Mouse (Mus musculus): ENCODE measurements around the gene Retreg3. TPM values are rescaled to one million over a fixed set of nuclear protein-coding genes. Genes with fewer than 3 reads are reported as not detected.

Gene Retreg3
- polyA plus RNA-seq, 1 experiment = 11.0 TPM

DNA sequence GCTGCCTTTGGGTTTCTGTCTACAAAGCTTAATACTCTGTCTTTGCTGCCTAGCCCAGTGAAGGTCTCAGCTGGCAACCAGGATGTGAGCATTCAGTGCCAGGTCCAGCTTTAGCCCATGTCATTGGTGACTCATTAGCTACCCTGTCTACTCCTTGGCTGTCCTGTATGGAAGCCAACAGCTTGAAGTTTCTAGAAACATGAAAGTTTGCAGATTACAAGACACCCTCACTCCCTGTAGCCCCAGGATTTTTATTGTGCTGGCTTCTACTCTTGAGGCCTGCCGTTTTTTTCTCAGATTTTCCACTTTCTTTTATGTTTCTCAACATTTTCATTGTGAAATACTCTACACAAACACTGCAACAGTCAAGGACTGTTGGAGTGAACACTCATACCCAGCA lies 29.8 kb downstream of the Retreg3 start:
- no peak for TF ChIP-seq GATA1 (IDR thresholded peaks at IDR 0.05; ENCODE audit: low read length)

DNA sequence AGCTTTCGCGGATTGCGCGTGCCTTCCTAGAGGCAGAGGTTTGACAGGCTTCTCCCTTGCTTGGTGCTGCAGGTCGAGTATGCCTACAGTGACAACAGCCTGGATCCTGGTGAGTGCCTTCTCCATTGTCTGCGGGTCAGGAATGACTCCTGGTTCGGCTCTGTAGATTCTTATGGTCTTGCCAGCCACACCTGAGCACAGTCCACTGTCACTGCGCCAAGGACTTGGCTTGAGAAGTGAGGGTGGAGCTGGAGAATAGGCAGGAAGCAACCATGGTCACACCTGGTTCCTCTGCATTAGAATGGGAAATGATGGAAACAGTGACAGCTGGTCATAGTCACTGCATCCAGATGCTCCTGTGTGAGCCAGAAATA lies 32.0 kb downstream of the Retreg3 start:
- TF ChIP-seq GATA1 (IDR thresholded peaks at IDR 0.05; ENCODE audit: low read length) = no peak

DNA sequence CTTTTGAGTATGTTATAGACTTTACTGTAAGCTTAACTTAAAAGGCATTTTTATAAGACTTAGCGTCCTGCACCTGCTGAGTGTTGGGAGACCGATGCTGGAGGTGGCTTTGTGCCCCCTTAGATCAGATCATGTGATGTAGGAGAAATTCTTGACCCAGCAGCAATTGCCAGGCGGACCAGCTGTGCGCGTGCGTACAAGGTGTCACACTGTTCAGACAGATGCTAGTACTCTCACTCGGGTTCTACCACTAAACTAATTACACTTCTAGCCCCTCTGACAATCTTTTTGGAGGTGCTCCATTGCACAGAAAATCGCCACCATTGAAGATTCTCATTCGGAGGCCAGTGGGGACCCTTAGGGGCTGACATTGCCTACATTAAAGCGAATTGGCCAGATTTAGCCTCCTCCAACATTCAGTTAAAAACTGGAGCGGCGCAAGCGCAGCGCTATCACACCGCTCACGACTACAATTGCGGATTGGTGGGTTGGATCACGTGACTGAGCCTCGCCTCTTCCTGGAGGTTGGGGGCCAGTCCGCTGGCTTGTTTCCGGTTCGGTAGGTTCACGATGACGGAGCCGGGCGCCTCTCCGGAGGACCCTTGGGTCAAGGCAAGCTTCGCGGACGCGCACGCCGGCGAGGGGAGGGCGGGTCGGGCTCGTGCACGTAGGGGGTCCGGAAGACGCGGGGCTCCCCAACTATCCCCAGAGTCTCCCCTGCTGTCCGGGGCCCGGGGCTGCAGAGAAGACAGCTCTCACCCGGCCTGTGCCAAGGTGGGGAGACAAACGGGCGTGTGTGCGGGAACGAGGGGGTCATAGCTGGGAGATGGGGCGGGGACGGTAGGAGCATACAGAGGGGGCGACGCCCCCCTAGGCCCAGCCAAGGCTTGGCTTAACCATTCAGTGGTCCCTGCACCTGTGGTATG lies 32.7 kb downstream of the Retreg3 start, which contains the start of gene Mlx:
Gene Mlx (plus strand): TSS at position 522 of the 926 bp plus-strand sequence.
- TF ChIP-seq GATA1 (IDR thresholded peaks at IDR 0.05; ENCODE audit: low read length) = no peak

DNA sequence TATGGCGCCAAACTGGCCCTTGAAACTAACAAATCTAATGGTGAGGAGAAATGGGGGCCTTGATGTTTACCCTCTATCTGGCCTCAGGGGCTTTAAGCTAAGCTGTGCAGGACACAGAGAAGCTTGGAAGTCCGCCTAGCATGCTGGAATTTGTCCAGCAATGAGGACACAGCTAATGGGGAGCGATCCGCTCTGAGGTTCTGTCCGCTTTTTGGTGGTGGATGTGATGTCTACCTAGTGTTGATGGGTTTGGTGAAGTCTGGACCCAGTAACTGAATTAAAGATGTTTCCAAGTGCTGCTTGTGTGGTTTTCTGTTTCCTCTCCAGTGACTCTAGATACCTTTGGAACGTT lies 33.4 kb downstream of the Retreg3 start:
- no peak for TF ChIP-seq GATA1 (IDR thresholded peaks at IDR 0.05; ENCODE audit: low read length)

DNA sequence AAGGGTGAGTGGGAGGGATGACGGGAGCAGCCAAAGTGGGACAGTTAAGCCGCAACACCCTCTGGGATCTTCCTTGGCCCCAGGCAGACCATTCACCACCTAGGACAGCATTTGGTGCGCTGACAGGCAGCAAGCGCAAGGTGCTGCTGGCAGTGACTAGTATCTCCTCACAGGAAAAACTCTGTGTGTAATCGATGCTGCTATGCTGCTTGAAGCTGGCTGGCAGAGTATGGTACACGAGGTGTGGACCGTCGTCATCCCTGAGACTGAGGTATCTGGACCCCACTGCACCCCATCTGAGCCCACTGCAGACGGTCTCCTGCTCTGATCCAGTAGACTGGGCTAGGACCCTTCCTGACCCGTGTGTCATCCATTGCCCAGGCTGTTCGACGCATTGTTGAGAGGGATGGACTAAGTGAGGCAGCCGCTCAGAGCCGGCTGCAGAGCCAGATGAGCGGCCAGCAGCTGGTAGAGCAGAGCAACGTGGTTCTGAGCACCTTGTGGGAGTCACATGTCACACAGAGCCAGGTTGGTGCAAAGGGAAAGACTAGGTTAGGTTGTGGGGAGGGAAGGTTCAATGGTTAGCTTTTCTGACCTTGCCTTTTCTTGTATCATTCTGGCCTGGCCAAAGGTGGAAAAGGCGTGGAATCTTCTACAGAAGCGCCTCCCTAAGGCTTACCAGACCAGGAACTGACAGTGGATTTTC lies 33.9 kb downstream of the Retreg3 start:
- no peak for TF ChIP-seq GATA1 (IDR thresholded peaks at IDR 0.05; ENCODE audit: low read length)

DNA sequence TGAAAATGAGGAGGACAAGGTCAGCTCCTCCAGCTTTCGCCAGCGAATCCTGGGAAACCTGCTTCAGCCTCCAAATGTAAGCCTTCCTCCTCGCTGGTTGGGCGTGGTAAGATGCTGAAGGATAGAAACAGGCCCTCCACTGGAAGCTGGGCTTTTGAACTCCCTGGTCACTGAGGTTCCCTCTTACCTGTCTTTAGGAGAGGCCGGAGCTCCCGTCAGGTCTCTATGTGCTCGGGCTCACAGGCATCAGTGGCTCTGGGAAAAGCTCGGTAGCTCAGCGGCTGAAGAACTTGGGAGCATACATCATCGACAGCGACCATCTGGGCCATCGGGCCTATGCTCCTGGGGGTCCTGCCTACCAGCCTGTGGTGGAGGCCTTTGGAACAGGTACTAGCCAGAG lies 34.9 kb downstream of the Retreg3 start:
- TF ChIP-seq GATA1 (IDR thresholded peaks at IDR 0.05; ENCODE audit: low read length) = no peak

DNA sequence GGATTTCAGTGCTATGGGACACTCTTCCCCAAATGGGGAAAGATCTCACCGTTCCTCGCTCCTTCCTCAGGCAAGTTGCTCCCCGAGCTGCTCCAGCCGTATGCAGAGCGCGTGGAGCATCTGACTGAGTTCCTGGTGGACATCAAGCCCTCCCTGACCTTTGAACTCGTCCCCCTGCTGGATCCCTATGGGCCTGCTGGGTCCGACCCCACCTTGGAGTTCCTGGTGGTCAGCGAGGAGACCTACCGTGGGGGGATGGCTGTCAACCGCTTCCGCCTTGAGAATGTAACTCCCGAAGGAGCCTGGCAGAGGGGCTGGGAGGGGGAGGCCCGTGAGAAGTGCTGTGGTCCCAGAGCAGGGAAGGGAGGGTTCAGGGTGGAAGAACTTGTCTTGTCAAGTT lies 35.4 kb downstream of the Retreg3 start:
- TF ChIP-seq GATA1 (IDR thresholded peaks at IDR 0.05; ENCODE audit: low read length) = no peak

DNA sequence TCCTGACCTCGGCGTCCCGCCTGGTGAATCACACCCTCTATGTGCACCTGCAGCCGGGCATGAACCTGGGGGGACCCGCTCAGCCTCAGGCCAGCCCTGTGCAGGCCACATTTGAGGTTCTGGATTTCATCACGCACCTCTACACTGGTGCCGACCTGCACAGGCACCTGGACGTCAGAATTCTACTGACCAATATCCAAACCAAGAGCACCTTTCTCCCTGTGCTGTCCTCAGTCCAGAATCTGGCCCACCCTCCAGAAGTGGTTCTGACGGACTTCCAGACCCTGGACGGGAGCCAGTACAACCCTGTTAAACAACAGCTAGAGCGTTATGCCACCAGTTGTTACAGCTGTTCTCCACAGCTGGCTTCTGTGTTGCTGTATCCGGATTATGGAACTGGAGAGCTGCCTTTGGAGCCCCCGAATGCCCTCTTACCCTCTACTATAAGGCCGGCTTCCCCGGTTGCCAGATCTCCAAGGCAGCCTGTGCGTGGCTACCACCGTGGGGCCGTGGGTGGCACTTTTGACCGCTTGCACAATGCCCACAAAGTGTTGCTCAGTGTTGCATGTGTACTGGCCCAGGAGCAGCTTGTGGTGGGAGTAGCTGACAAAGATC lies 36.5 kb downstream of the Retreg3 start:
- TF ChIP-seq GATA1 (IDR thresholded peaks at IDR 0.05; ENCODE audit: low read length) = no peak

DNA sequence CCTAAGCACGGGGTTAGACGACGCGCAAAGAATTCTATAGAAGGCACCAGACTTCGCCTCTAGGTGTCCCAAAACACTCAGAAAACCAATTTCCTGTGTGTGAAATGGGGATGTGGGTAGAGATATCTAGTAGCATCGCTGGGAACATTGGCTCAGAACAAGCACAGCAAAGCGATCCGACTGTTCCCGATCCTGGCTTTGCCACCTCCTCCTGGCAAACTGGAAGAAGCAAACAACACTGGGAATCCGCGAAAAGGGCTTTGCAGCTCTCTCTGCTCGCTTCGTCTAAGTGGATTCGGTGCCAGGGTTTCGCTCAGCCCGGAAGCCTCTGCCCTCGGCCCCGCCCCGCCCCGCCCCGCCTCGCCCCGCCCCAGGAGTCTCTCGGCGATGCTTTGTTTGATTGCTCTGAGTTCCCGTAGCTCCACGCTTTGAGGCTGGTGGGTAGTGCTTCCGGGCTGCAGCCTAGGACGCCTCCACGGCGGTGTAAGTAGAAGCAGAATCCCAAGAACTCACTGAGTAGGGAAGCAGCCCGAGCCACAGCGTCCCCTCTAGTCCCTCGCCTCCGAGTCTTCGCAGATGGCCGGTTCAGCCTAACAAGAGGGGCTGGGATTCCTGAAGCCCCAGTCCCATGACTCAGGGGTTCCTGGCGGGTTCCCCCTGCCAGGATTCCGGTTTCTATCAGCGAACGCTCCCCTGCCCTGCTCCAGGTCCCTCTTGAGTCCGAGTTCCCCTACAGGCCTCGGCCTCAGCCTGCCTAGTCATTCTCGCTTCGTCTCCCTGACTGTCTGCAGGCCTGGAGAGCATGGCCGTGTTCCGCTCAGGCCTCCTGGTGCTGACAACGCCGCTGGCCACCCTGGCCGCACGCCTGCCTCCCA lies 37.2 kb downstream of the Retreg3 start, which contains the start of gene Coasy:
Gene Coasy (plus strand): TSS at position 358 of the 875 bp plus-strand sequence.
- no peak for TF ChIP-seq GATA1 (IDR thresholded peaks at IDR 0.05; ENCODE audit: low read length)

DNA sequence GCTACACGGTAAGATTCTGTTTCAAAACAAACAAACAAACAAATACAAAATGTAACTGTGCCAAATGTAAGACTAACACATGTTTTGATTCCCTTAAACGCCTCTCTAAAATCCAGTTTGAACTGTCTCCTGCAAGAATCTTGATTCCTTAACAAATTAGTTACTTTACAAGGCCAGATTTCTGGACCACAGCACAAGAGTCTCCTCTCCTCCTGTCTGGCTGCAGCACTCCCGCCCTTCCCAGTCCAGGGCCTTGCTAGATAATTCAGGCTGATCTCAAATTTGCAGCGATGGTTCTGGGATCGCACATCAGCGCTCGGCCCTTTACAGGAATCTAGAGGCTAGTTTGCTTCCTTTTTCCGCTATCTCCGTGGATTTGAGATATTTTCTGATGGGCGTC lies 38.0 kb downstream of the Retreg3 start:
- TF ChIP-seq GATA1 (IDR thresholded peaks at IDR 0.05; ENCODE audit: low read length) = no peak

DNA sequence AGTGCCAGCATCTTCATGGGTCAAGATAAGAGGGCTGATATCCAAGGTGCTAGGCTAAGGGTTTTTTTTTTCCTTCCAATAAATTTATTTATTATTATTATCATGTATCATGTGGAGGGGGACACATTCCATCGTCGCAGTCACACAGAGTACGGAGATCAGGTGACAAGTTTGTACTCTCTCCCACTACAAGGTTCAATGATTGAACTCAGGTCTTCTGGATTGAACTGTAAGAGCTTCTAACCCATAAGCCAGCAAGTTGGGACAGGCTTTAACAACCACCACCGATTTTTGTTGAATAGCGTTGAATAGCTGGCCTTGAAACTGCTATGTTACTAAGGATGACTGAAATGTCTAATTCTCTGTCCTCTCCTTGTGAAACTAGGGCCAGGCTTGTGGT lies 39.3 kb downstream of the Retreg3 start:
- TF ChIP-seq GATA1 (IDR thresholded peaks at IDR 0.05; ENCODE audit: low read length) = no peak

DNA sequence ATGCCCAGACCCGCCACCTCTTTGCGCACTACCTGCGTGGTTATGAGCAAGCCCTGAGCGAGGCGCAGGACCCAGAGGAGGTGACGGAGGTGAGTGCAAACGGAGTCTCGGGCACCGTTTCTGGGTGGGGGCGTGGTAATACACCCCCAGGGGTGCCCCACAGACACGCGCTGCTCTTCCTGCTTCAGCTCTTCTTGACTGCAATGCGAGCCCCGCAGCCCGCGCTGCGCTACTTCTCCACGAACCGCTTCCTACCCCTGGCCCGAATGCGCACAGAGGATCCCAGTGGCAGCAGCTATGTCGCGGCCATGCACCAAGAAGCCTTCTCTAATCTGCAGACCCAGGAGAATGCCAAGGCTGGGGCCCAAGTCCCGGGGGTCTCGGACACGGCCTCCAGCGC lies 39.9 kb downstream of the Retreg3 start:
- TF ChIP-seq GATA1 (IDR thresholded peaks at IDR 0.05; ENCODE audit: low read length) = no peak

DNA sequence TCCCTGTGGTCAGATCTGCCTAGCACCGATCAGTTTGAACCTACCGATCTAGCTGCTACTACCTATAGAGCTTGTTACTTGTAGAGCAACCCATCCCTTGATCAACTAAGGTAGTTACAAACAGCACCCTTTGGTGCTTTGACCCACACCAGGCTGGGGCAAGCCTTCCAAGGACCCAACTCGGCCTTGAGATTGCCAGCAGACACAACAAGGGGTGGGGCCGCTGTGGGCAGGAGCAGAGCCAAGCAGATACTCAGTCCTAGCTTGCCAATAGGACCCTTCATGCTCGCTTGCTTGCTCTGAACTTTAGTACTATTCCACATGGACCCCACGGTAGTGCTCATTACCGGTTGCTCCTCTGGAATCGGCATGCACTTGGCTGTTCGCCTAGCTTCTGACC lies 41.6 kb downstream of the Retreg3 start, which contains the start of gene Hsd17b1:
Gene Hsd17b1 (plus strand): TSS at position 291 of the 400 bp plus-strand sequence.
- no peak for TF ChIP-seq GATA1 (IDR thresholded peaks at IDR 0.05; ENCODE audit: low read length)

DNA sequence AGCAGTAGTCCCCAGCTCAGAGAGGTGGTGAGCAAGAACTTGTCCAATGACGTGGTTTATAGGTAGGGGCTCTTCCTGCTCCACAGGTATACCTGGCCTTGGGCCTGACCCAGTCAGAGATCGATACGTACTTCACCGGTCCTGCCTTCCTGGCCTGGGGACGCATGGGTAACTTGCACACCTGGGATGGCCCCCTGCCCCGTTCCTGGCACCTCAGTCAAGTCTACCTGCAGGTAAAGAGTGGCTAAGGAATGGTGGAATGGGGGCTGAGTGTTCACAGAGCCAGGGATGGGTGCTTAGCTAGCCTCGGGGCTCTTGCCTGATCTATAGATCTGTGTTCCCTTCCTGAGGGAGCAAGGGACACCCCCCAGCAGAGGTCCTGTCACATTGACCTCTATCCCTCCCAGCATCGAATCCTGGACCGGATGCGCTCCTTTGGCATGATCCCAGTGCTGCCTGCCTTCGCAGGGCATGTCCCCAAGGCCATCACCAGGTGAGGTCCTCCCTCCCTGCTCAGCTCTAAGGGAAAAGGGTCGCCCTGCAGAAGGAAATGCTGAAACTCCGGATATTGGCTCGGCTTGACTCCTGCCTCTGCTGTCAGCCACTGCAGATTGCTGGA lies 47.8 kb downstream of the Retreg3 start:
- no peak for TF ChIP-seq GATA1 (IDR thresholded peaks at IDR 0.05; ENCODE audit: low read length)

DNA sequence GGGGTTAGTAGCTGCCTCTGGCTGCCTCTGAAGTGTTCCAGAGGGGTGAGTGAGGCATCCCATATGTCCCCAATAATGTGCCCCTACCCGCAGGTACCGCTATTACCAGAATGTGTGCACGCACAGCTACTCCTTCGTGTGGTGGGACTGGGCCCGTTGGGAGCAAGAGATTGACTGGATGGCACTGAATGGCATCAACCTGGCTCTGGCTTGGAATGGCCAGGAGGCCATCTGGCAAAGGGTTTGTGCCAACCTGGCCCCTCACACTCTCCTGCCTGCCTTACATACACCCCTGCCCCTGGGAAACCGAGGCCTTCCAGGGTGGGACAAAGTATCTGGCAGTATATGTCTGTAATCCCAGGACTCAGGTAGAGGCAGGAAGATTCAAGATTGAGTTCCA lies 48.7 kb downstream of the Retreg3 start:
- no peak for TF ChIP-seq GATA1 (IDR thresholded peaks at IDR 0.05; ENCODE audit: low read length)
